Comparison of ENCODE assay signal across 12 mouse cellular contexts in genomic region chr1:153013541-153014288, GRCm38 (mm10). TPM values are rescaled to one million over a fixed set of nuclear protein-coding genes. Genes with fewer than 3 reads are reported as not detected.
A peak's percentile ranks its signal among the peaks of the same experiment; 100 is the strongest.
DNase-seq lines count a peak whose midpoint lies in the region; ATAC-seq and TF ChIP-seq lines count a peak whose summit lies in the region.
"Had no signal": no experiment of that assay in that cellular context is flagged by ENCODE, and none has a peak within 500 bp of the region (broad histone marks: within the 10 kb centered on the region; RNA-seq: fewer than 3 reads in every experiment).

No protein-coding gene starts in this region.

- 57% methylated on average over 2 of the region's 2 CpGs for WGBS in heart, embryonic 15.5 days
- WGBS in heart, adult 2 months, result 76% methylated on average over 2 of the region's 2 CpGs
- WGBS in embryonic facial prominence, embryonic 10.5 days, result 86% methylated on average over 2 of the region's 2 CpGs
- 88% methylated on average over 2 of the region's 2 CpGs for WGBS in hindbrain, embryonic 14.5 days
- WGBS in neural tube, embryonic 14.5 days, result 87% methylated on average over 2 of the region's 2 CpGs
- WGBS in intestine, embryonic 16.5 days, result 71% methylated on average over 2 of the region's 2 CpGs

- DNase-seq in heart, adult 2 months, result no peak
- no peak for DNase-seq in embryonic facial prominence, embryonic 10.5 days (ENCODE audit: low spot score)
- DNase-seq in hindbrain, embryonic 14.5 days (ENCODE audit: low spot score), result no peak
- no peak for DNase-seq in left cerebral cortex, adult 2 months (ENCODE audit: extremely low spot score in 1 of 2, low spot score in 2 of 2)
- DNase-seq in right cerebral cortex, postnatal 10 days (ENCODE audit: low spot score in 2 of 2), result no peak
- DNase-seq: liver, embryonic 13.5 days; right cerebral cortex, postnatal 25 days; thymus, postnatal 25 days had no signal

- no peak for TF ChIP-seq POLR2A in heart, adult 2 months (IDR thresholded peaks at IDR 0.05; ENCODE audit: insufficient read depth, low read depth, low read length)

- no peak overlapping the region for H3K4me2 ChIP-seq in heart, embryonic 15.5 days
- no peak overlapping the region for H3K4me2 ChIP-seq in hindbrain, embryonic 14.5 days (replicated peaks)
- H3K4me2 ChIP-seq in neural tube, embryonic 14.5 days (ENCODE audit: low read depth, low read length), result no peak overlapping the region
- no peak overlapping the region for H3K4me2 ChIP-seq in intestine, embryonic 16.5 days (ENCODE audit: low read depth, low read length)
- H3K4me2 ChIP-seq: liver, embryonic 13.5 days had no signal

- TF ChIP-seq CTCF in heart, adult 2 months (IDR thresholded peaks at IDR 0.05), result no peak
- TF ChIP-seq CTCF in left cerebral cortex, adult 2 months (IDR thresholded peaks at IDR 0.05), result no peak

- no peak for TF ChIP-seq EP300 in heart, adult 2 months (IDR thresholded peaks at IDR 0.05; ENCODE audit: insufficient read depth, low read depth, low read length)

- intact Hi-C loops in heart, adult 2 months (cut with DNase I), result no loop called here
- intact Hi-C loops in left cerebral cortex, adult 2 months (cut with DNase I), result no loop called here

- H3K79me2 ChIP-seq in heart, adult 2 months (replicated peaks; ENCODE audit: control insufficient read depth, insufficient read depth, low read length), result no peaks in the 10 kb centered on the region

- no peaks in the 10 kb centered on the region for H3K9me3 ChIP-seq in heart, embryonic 15.5 days (replicated peaks)
- H3K9me3 ChIP-seq in embryonic facial prominence, embryonic 10.5 days, result no peaks in the 10 kb centered on the region
- H3K9me3 ChIP-seq in hindbrain, embryonic 14.5 days (ENCODE audit: control insufficient read depth, low read length), result no peaks in the 10 kb centered on the region
- no peaks in the 10 kb centered on the region for H3K9me3 ChIP-seq in neural tube, embryonic 14.5 days (ENCODE audit: control insufficient read depth, low read length)
- H3K9me3 ChIP-seq in intestine, embryonic 16.5 days (ENCODE audit: control insufficient read depth, low read length), result no peaks in the 10 kb centered on the region
- H3K9me3 ChIP-seq: liver, embryonic 13.5 days had no signal

- peak overlapping the region; percentile 46; the same call in 1 of the 2 replicates for H3K27ac ChIP-seq in heart, embryonic 15.5 days
- no peak overlapping the region; the same call in 1 of the 2 replicates for H3K27ac ChIP-seq in heart, adult 2 months
- H3K27ac ChIP-seq in embryonic facial prominence, embryonic 10.5 days (replicated peaks), result peak overlapping the region; percentile 71
- H3K27ac ChIP-seq in hindbrain, embryonic 14.5 days, result peak overlapping the region; percentile 81
- H3K27ac ChIP-seq in neural tube, embryonic 14.5 days (ENCODE audit: low read depth, low read length), result peak overlapping the region; percentile 80; the same call in 1 of the 2 replicates
- no peak overlapping the region for H3K27ac ChIP-seq in left cerebral cortex, adult 2 months
- no peak overlapping the region for H3K27ac ChIP-seq in intestine, embryonic 16.5 days (ENCODE audit: low read length)
- H3K27ac ChIP-seq: liver, embryonic 13.5 days had no signal

- no peak for ATAC-seq in heart, embryonic 15.5 days (replicated peaks; ENCODE audit: insufficient number of reproducible peaks, insufficient read depth, low FRiP score, low read depth)
- ATAC-seq in hindbrain, embryonic 14.5 days (ENCODE audit: low FRiP score), result no peak
- ATAC-seq in neural tube, embryonic 14.5 days (ENCODE audit: low read depth), result no peak
- no peak for ATAC-seq in intestine, embryonic 16.5 days

- H3K4me1 ChIP-seq in heart, embryonic 15.5 days (replicated peaks), result peaks cover 11% of the 10 kb centered on the region; the same call in 1 of the 2 replicates
- H3K4me1 ChIP-seq in heart, adult 2 months (ENCODE audit: control insufficient read depth, insufficient read depth, low read length), result peaks cover 10% of the 10 kb centered on the region
- peaks cover 39% of the 10 kb centered on the region for H3K4me1 ChIP-seq in embryonic facial prominence, embryonic 10.5 days
- peaks cover 29% of the 10 kb centered on the region for H3K4me1 ChIP-seq in hindbrain, embryonic 14.5 days (replicated peaks; ENCODE audit: control insufficient read depth, insufficient read depth, low read length)
- peaks cover 11% of the 10 kb centered on the region for H3K4me1 ChIP-seq in neural tube, embryonic 14.5 days (ENCODE audit: control insufficient read depth, insufficient read depth, low read length)
- H3K4me1 ChIP-seq in intestine, embryonic 16.5 days (ENCODE audit: control insufficient read depth, insufficient read depth, low read length), result peaks cover 3% of the 10 kb centered on the region; the same call in 1 of the 2 replicates

- H3K9ac ChIP-seq in heart, embryonic 15.5 days, result no peak overlapping the region
- H3K9ac ChIP-seq in heart, adult 2 months (ENCODE audit: low read depth, low read length), result no peak overlapping the region
- H3K9ac ChIP-seq in hindbrain, embryonic 14.5 days, result no peak overlapping the region
- no peak overlapping the region for H3K9ac ChIP-seq in neural tube, embryonic 14.5 days (replicated peaks; ENCODE audit: low read depth, low read length)
- H3K9ac ChIP-seq in intestine, embryonic 16.5 days (ENCODE audit: low read depth, low read length), result no peak overlapping the region
- H3K9ac ChIP-seq: liver, embryonic 13.5 days had no signal

- H3K4me3 ChIP-seq in heart, embryonic 15.5 days, result no peak overlapping the region
- no peak overlapping the region for H3K4me3 ChIP-seq in heart, adult 2 months
- no peak overlapping the region for H3K4me3 ChIP-seq in embryonic facial prominence, embryonic 10.5 days
- no peak overlapping the region for H3K4me3 ChIP-seq in hindbrain, embryonic 14.5 days (replicated peaks; ENCODE audit: low read length)
- H3K4me3 ChIP-seq in neural tube, embryonic 14.5 days (ENCODE audit: low read depth, low read length), result no peak overlapping the region
- H3K4me3 ChIP-seq in left cerebral cortex, adult 2 months, result no peak overlapping the region
- H3K4me3 ChIP-seq in intestine, embryonic 16.5 days (ENCODE audit: low read length), result no peak overlapping the region
- H3K4me3 ChIP-seq: liver, embryonic 13.5 days; megakaryocyte, embryonic 14.5 days had no signal

- H3K27me3 ChIP-seq in heart, embryonic 15.5 days, result no peaks in the 10 kb centered on the region
- H3K27me3 ChIP-seq in heart, adult 2 months (ENCODE audit: control insufficient read depth, insufficient read depth, low read length), result no peaks in the 10 kb centered on the region
- H3K27me3 ChIP-seq in embryonic facial prominence, embryonic 10.5 days (replicated peaks; ENCODE audit: low read depth, poor library complexity, severe bottlenecking), result peaks cover 29% of the 10 kb centered on the region
- no peaks in the 10 kb centered on the region for H3K27me3 ChIP-seq in hindbrain, embryonic 14.5 days (ENCODE audit: control insufficient read depth, insufficient read depth, low read length)
- H3K27me3 ChIP-seq in neural tube, embryonic 14.5 days (ENCODE audit: control insufficient read depth, insufficient read depth, low read length), result no peaks in the 10 kb centered on the region
- H3K27me3 ChIP-seq in intestine, embryonic 16.5 days (replicated peaks; ENCODE audit: control insufficient read depth, insufficient read depth, low read length), result no peaks in the 10 kb centered on the region
- H3K27me3 ChIP-seq: liver, embryonic 13.5 days had no signal

- H3K36me3 ChIP-seq in heart, embryonic 15.5 days, result no peaks in the 10 kb centered on the region
- H3K36me3 ChIP-seq in heart, adult 2 months (ENCODE audit: control insufficient read depth, insufficient read depth, low read length), result no peaks in the 10 kb centered on the region
- no peaks in the 10 kb centered on the region for H3K36me3 ChIP-seq in embryonic facial prominence, embryonic 10.5 days (replicated peaks)
- no peaks in the 10 kb centered on the region for H3K36me3 ChIP-seq in hindbrain, embryonic 14.5 days (replicated peaks; ENCODE audit: control insufficient read depth, insufficient read depth)
- H3K36me3 ChIP-seq in neural tube, embryonic 14.5 days (ENCODE audit: control insufficient read depth, insufficient read depth, low read length), result no peaks in the 10 kb centered on the region
- no peaks in the 10 kb centered on the region for H3K36me3 ChIP-seq in intestine, embryonic 16.5 days (ENCODE audit: control insufficient read depth, insufficient read depth, low read length)
- H3K36me3 ChIP-seq: liver, embryonic 13.5 days had no signal

RNA-seq across cellular contexts. Expression of gene Nmnat2, which starts 58.9 kb away (rescaled TPM):
- 0.89 and 1.3 TPM in 2 replicates for polyA plus RNA-seq in heart, embryonic 15.5 days (2015; fragmentation: Nextera tagmentation; extraction: Ambion mirVana)
- total RNA-seq in heart, adult 2 months (2021), result under 1 TPM; 0.66 to 0.89 TPM
- 0.29 and 0.61 TPM in 2 replicates for polyA plus RNA-seq in heart, adult 2 months (2012; rRNA removed)
- polyA plus RNA-seq in embryonic facial prominence, embryonic 10.5 days (2016; fragmentation: Nextera tagmentation; extraction: Ambion mirVana), result 4.7 and 6.2 TPM in 2 replicates
- polyA plus RNA-seq in hindbrain, embryonic 14.5 days (2014; fragmentation: Nextera tagmentation; extraction: Ambion mirVana), result 81.6 and 84.7 TPM in 2 replicates
- 78.2 and 99.6 TPM in 2 replicates for polyA plus RNA-seq in neural tube, embryonic 14.5 days (2014; fragmentation: Nextera tagmentation; extraction: Ambion mirVana)
- 100 to 1,000 TPM; 167 to 171 TPM for total RNA-seq in left cerebral cortex, adult 2 months (2021)
- 1.3 and 1.9 TPM in 2 replicates for polyA plus RNA-seq in intestine, embryonic 16.5 days (2015; fragmentation: Nextera tagmentation; extraction: Ambion mirVana)

Comparison
In these comparisons a context has a peak if more than half of its experiments do, and no peak if none do; other contexts are left out.
1. H3K27ac ChIP-seq: peak in heart, embryonic 15.5 days (single experiment), embryonic facial prominence, embryonic 10.5 days (single experiment), hindbrain, embryonic 14.5 days (single experiment) and neural tube, embryonic 14.5 days (single experiment); none in heart, adult 2 months (single experiment), left cerebral cortex, adult 2 months (single experiment) and intestine, embryonic 16.5 days (single experiment).
2. RNA of gene Nmnat2, which starts 58.9 kb away (polyA plus RNA-seq): 78.2 to 99.6 TPM in neural tube, embryonic 14.5 days and 81.6 to 84.7 TPM in hindbrain, embryonic 14.5 days; 4.7 to 6.2 TPM in embryonic facial prominence, embryonic 10.5 days, 1.3 to 1.9 TPM in intestine, embryonic 16.5 days, 0.89 to 1.3 TPM in heart, embryonic 15.5 days and 0.29 to 0.61 TPM in heart, adult 2 months; every median in the first group is over 10 times any median in the second.